Mouse (Mus musculus) MEL (cell line): ENCODE results near the gene Slc35c2.

ENCODE experiments used
- POLR2A ChIP-seq, 2 experiments: IDR thresholded peaks; 2 replicates each; pipeline ENCODE4 v1.6.1; 2011 to 2012; ENCODE audit warnings: low read length in 2 of 2, mild to moderate bottlenecking in 2 of 2, control low read depth in 1 of 2, improper control_type of control experiment in 1 of 2, low read depth in 1 of 2, moderate library complexity in 1 of 2; ENCODE audit not compliant: control insufficient read depth in 1 of 2, insufficient read depth in 1 of 2, poor library complexity in 1 of 2
- POLR2AphosphoS2 ChIP-seq: IDR thresholded peaks from 2 replicates; pipeline ENCODE4 v1.6.1; 2011; ENCODE audit warnings: low read length, improper control_type of control experiment
- USF1 ChIP-seq: IDR thresholded peaks from 2 replicates; pipeline ENCODE4 v1.6.1; 2014; ENCODE audit warnings: low read depth, mild to moderate bottlenecking, inconsistent platforms, low read length, improper control_type of control experiment, moderate library complexity

DNA sequence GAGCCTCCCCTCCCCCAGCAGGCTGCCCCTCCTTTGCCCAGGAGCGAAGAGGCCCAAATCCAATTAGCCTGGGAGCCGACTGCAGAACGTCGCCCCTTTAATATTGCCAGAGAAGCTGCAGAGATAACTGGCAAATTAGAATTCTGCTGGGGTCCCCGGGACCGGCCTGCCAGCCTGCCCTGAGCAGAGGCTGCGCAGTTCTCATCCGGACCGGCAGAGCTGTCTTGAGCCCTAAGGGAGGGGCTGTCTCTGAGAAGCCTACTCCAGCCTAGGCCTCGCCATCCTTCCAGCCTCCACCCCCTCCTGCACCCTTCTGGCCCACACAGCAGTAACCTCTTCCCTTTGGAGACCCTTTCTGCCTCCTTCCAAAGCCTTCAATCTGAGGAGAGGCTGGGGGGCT, 33.8 kb downstream of the Slc35c2 start:
- TF ChIP-seq POLR2A (IDR thresholded peaks at IDR 0.05; ENCODE audit: control insufficient read depth in 1 of 2, insufficient read depth in 1 of 2, low read depth in 1 of 2, low read length in 2 of 2, poor library complexity in 1 of 2) (no peak), POLR2AphosphoS2 (no peak), USF1 (no peak)
